Mouse (Mus musculus) stomach, postnatal 0 days (tissue): ENCODE data around the gene Csrnp1.

Source experiments
- CTCF ChIP-seq: IDR thresholded peaks from 2 replicates; pipeline ENCODE4 v1.5.1; 2016; ENCODE audit warnings: antibody characterized with exemption, low read depth, mild to moderate bottlenecking, moderate library complexity
- EP300 ChIP-seq: optimal IDR thresholded peaks from 2 replicates; pipeline ENCODE3; 2016; ENCODE audit warnings: antibody characterized with exemption

DNA sequence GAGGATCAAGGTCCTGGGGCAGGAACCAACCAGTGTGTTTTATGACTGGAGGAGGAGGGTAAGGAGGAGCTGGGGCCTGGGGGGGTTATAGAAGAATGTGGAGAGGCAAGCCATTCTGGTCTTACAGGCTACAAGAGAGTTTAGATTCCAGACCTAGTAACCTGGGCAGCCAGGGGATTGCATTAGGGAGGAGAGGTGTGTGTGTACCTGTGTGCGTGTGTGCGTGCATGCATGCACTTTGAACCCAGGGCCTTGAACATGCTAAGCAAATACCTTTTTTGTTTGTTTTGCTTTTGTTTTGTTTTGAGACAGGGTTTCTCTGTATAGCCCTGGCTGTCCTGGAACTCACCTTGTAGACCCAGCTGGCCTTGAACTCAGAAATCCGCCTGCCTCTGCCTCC is 25.4 kb upstream of the Csrnp1 start:
- TF ChIP-seq EP300, result no peak
- no peak for TF ChIP-seq CTCF
